Mouse (Mus musculus): ENCODE measurements around the gene Spata13. TPM values are rescaled to one million over a fixed set of nuclear protein-coding genes. Genes with fewer than 3 reads are reported as not detected.

Spata13 gene
- polyA plus RNA-seq, 1 experiment from 2014 or later = 66.0 TPM

- Histone ChIP-seq H3K27ac (ENCODE audit: low read depth, low read length) (no peak overlapping the region), H3K9ac (ENCODE audit: low read length) (no peak overlapping the region), H3K4me2 (peak overlapping the region; percentile 9; the same call in 1 of the 2 replicates), H3K9me3 (ENCODE audit: control insufficient read depth, low read length) (no peaks in the 10 kb centered on the region), H3K4me1 (ENCODE audit: control insufficient read depth, insufficient read depth, low read length) (peaks cover 41% of the 10 kb centered on the region), H3K27me3 (ENCODE audit: control insufficient read depth, insufficient read depth, low read length) (no peaks in the 10 kb centered on the region), H3K36me3 (ENCODE audit: control insufficient read depth, insufficient read depth, low read length) (peaks cover 6% of the 10 kb centered on the region; the same call in 1 of the 2 replicates), H3K4me3 (ENCODE audit: low read depth, low read length) (no peak overlapping the region)
- peak; percentile 87 for DNase-seq (ENCODE audit: low spot score, missing footprints)
- 9% methylated on average over 16 of the region's 16 CpGs for WGBS
- no peak for ATAC-seq (ENCODE audit: low FRiP score)
These were observed 99.0 kb downstream of the Spata13 start for GRCm38 (mm10) chr14:60732787-60733186.

GRCm38 (mm10) chr14:60733706-60734105 is 99.9 kb downstream of the Spata13 start:
- Histone ChIP-seq H3K4me3 (ENCODE audit: low read depth, low read length) (no peak overlapping the region), H3K36me3 (ENCODE audit: control insufficient read depth, insufficient read depth, low read length) (peaks cover 6% of the 10 kb centered on the region; the same call in 1 of the 2 replicates), H3K27ac (ENCODE audit: low read depth, low read length) (no peak overlapping the region), H3K4me1 (ENCODE audit: control insufficient read depth, insufficient read depth, low read length) (peaks cover 43% of the 10 kb centered on the region), H3K4me2 (no peak overlapping the region), H3K9me3 (ENCODE audit: control insufficient read depth, low read length) (no peaks in the 10 kb centered on the region), H3K27me3 (ENCODE audit: control insufficient read depth, insufficient read depth, low read length) (no peaks in the 10 kb centered on the region), H3K9ac (ENCODE audit: low read length) (no peak overlapping the region)
- WGBS = 56% methylated on average over 4 of the region's 4 CpGs
- ATAC-seq (ENCODE audit: low FRiP score) = no peak
- no peak for DNase-seq (ENCODE audit: low spot score, missing footprints)

- 64% methylated on average over 5 of the region's 5 CpGs for WGBS
- DNase-seq (ENCODE audit: low spot score, missing footprints) = no peak
- H3K9ac ChIP-seq (ENCODE audit: low read length) = no peak overlapping the region
- no peak overlapping the region for H3K4me2 ChIP-seq
- no peak overlapping the region for H3K27ac ChIP-seq (ENCODE audit: low read depth, low read length)
- no peaks in the 10 kb centered on the region for H3K9me3 ChIP-seq (ENCODE audit: control insufficient read depth, low read length)
- H3K4me1 ChIP-seq (ENCODE audit: control insufficient read depth, insufficient read depth, low read length) = peaks cover 43% of the 10 kb centered on the region
- H3K36me3 ChIP-seq (ENCODE audit: control insufficient read depth, insufficient read depth, low read length) = no peaks in the 10 kb centered on the region
- H3K27me3 ChIP-seq (ENCODE audit: control insufficient read depth, insufficient read depth, low read length) = no peaks in the 10 kb centered on the region
- no peak for ATAC-seq (ENCODE audit: low FRiP score)
- H3K4me3 ChIP-seq (ENCODE audit: low read depth, low read length) = no peak overlapping the region
These were observed 101.4 kb downstream of the Spata13 start for GRCm38 (mm10) chr14:60735206-60735605.

DNA sequence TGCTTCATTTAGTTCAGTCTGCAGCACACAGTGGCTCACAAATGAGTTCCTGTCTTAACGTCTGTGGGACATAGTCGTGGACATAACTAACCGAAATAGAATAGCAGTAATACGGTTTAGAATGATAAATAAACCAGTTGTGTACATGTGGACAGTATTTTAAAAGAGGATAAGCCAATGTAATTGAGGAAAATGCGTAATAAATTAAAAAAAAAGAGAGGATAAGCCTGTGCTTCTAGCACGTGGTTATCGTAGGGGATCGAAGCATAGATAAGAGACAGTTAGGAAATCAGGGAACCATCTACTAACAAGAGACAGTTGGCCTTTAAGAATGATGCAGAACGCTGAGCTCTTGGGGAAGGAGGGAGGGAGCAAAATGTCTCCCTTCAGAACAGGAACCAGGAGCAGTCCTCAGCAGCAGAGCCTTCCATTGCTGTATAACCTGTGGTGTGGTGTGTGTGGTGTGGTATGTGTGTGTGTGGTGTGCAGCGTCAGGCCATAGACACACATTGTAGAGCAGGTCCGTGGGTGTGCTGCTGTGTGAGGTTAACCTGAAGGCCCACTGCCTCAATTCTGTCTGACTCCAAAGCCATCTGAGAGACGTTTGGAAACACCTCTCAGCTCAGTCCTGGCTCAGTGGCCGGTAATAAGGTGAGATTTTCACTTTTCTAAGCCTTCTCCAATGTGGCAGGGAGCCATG is 102.2 kb downstream of the Spata13 start:
- Histone ChIP-seq H3K27ac (ENCODE audit: low read depth, low read length) (peak overlapping the region; percentile 73), H3K4me1 (ENCODE audit: control insufficient read depth, insufficient read depth, low read length) (peaks cover 43% of the 10 kb centered on the region)

DNA sequence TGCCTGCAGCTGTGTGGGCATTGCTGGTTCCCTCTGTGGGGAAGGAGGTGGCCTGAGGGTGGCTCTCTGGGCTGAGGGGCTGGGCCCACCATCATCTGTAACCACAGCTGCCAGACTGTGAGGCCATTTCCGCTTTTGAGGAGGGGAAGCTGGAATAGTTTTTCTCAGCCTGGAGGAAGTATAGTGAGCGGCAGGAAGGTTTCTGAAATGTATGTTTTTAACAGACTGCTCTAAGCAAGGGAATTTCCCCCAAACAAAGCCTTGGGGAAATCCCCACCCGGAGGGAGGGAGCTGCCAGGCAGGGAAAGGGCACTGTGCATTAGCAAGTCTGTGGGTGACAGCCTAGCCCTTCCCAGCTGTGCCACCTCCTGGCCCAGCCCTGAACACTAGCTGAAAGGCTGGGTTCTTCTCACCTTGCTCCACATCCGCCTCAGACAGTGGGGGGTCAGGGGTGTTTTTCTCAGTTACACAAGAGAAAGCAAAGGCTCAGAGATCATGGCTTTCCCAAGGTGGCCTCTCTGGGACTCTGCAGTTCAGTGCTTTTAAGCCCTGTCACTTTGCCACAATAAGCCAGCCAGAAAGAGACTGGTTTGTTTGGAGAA is 102.9 kb downstream of the Spata13 start:
- Histone ChIP-seq H3K36me3 (ENCODE audit: control insufficient read depth, insufficient read depth, low read length) (no peaks in the 10 kb centered on the region), H3K4me1 (ENCODE audit: control insufficient read depth, insufficient read depth, low read length) (peaks cover 43% of the 10 kb centered on the region), H3K4me2 (peak overlapping the region; percentile 27; the same call in 1 of the 2 replicates), H3K4me3 (ENCODE audit: low read depth, low read length) (no peak overlapping the region), H3K9me3 (ENCODE audit: control insufficient read depth, low read length) (no peaks in the 10 kb centered on the region), H3K27me3 (ENCODE audit: control insufficient read depth, insufficient read depth, low read length) (no peaks in the 10 kb centered on the region), H3K9ac (ENCODE audit: low read length) (peak overlapping the region; percentile 11; the same call in 1 of the 2 replicates), H3K27ac (ENCODE audit: low read depth, low read length) (peak overlapping the region; percentile 73)
- WGBS = 9% methylated on average over 4 of the region's 4 CpGs
- peak; percentile 63 for ATAC-seq (ENCODE audit: low FRiP score)
- DNase-seq (ENCODE audit: low spot score, missing footprints) = peak; percentile 93

More for the DNA sequence above, 102.2 kb downstream of the Spata13 start:
- WGBS = 61% methylated on average over 13 of the region's 13 CpGs
- H3K9ac ChIP-seq (ENCODE audit: low read length) = peak overlapping the region; percentile 11; the same call in 1 of the 2 replicates
- H3K4me2 ChIP-seq = no peak overlapping the region
- ATAC-seq (ENCODE audit: low FRiP score) (no peak), DNase-seq (ENCODE audit: low spot score, missing footprints) (no peak)
- no peaks in the 10 kb centered on the region for H3K27me3 ChIP-seq (ENCODE audit: control insufficient read depth, insufficient read depth, low read length)
- no peaks in the 10 kb centered on the region for H3K9me3 ChIP-seq (ENCODE audit: control insufficient read depth, low read length)
- H3K36me3 ChIP-seq (ENCODE audit: control insufficient read depth, insufficient read depth, low read length) = no peaks in the 10 kb centered on the region
- no peak overlapping the region for H3K4me3 ChIP-seq (ENCODE audit: low read depth, low read length)

- WGBS = 13% methylated on average over 7 of the region's 7 CpGs
- Histone ChIP-seq H3K27me3 (ENCODE audit: control insufficient read depth, insufficient read depth, low read length) (no peaks in the 10 kb centered on the region), H3K4me2 (peak overlapping the region; percentile 27; the same call in 1 of the 2 replicates), H3K4me3 (ENCODE audit: low read depth, low read length) (no peak overlapping the region), H3K9me3 (ENCODE audit: control insufficient read depth, low read length) (no peaks in the 10 kb centered on the region), H3K36me3 (ENCODE audit: control insufficient read depth, insufficient read depth, low read length) (no peaks in the 10 kb centered on the region; the same call in 1 of the 2 replicates), H3K27ac (ENCODE audit: low read depth, low read length) (peak overlapping the region; percentile 73; the same call in 1 of the 2 replicates), H3K4me1 (ENCODE audit: control insufficient read depth, insufficient read depth, low read length) (peaks cover 43% of the 10 kb centered on the region), H3K9ac (ENCODE audit: low read length) (no peak overlapping the region)
- DNase-seq (ENCODE audit: low spot score, missing footprints) = peak; percentile 88
- ATAC-seq (ENCODE audit: low FRiP score) = peak; percentile 41
These were observed 103.4 kb downstream of the Spata13 start for GRCm38 (mm10) chr14:60737202-60737611.

DNA sequence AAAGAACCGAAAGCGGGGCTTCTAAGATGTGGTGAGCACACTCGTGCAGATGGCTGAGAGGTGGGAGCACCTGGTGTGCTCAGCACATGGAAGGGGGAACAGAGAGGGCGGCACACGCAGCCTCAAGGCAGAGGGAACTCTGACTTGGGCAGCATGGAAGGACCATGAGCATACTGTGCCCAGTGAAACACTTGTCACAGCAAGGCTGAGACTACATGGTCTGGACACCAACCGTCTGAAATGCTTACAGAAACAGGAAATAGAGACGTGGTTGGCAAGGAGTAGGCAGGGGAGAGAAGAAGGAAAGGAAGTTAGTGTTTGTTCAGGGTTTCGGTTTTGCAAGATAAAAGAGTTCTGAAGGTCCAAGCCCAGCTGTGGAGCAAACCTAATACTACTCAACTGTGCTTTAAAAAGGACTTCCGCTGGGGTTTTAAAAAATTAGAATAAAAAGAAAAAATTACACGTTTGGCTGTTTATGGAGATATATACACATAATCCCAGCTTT is 104.7 kb downstream of the Spata13 start:
- Histone ChIP-seq H3K4me3 (ENCODE audit: low read depth, low read length) (no peak overlapping the region), H3K4me1 (ENCODE audit: control insufficient read depth, insufficient read depth, low read length) (peaks cover 33% of the 10 kb centered on the region), H3K9me3 (ENCODE audit: control insufficient read depth, low read length) (no peaks in the 10 kb centered on the region), H3K9ac (ENCODE audit: low read length) (no peak overlapping the region), H3K27me3 (ENCODE audit: control insufficient read depth, insufficient read depth, low read length) (no peaks in the 10 kb centered on the region), H3K36me3 (ENCODE audit: control insufficient read depth, insufficient read depth, low read length) (no peaks in the 10 kb centered on the region; the same call in 1 of the 2 replicates), H3K27ac (ENCODE audit: low read depth, low read length) (no peak overlapping the region), H3K4me2 (no peak overlapping the region)
- 66% methylated on average over 10 of the region's 10 CpGs for WGBS
- ATAC-seq (ENCODE audit: low FRiP score) (no peak), DNase-seq (ENCODE audit: low spot score, missing footprints) (peak; percentile 85)

- Histone ChIP-seq H3K36me3 (ENCODE audit: control insufficient read depth, insufficient read depth, low read length) (no peaks in the 10 kb centered on the region; the same call in 1 of the 2 replicates), H3K9ac (ENCODE audit: low read length) (no peak overlapping the region), H3K27ac (ENCODE audit: low read depth, low read length) (no peak overlapping the region), H3K27me3 (ENCODE audit: control insufficient read depth, insufficient read depth, low read length) (no peaks in the 10 kb centered on the region), H3K4me2 (no peak overlapping the region), H3K9me3 (ENCODE audit: control insufficient read depth, low read length) (no peaks in the 10 kb centered on the region), H3K4me1 (ENCODE audit: control insufficient read depth, insufficient read depth, low read length) (peaks cover 30% of the 10 kb centered on the region), H3K4me3 (ENCODE audit: low read depth, low read length) (no peak overlapping the region)
- WGBS = 15% methylated on average over 7 of the region's 9 CpGs
- no peak for DNase-seq (ENCODE audit: low spot score, missing footprints)
- no peak for ATAC-seq (ENCODE audit: low FRiP score)
These were observed 105.4 kb downstream of the Spata13 start for GRCm38 (mm10) chr14:60739155-60739554.

DNA sequence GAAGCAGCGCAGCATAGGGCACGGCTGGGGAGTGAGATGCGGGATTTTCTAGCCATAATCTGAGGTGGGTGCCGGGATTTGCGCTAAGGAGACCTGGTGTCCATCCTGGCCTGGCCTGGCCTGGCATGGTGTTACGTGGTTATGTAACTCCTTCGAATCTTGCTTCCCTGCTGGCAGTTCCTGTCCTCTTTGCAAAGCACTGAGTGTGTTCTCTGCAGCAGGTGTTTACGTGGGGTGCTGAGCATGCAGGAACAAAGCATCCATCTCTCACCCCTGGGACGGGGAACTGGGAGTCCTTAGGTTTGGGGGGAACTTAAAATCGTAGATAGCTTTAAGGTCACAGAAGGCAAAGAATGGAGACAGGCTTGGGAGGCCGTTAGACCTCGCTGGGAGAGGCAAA is 105.8 kb downstream of the Spata13 start:
- no peak overlapping the region for H3K4me2 ChIP-seq
- DNase-seq (ENCODE audit: low spot score, missing footprints) (no peak), ATAC-seq (ENCODE audit: low FRiP score) (no peak)
- H3K27me3 ChIP-seq (ENCODE audit: control insufficient read depth, insufficient read depth, low read length) = no peaks in the 10 kb centered on the region
- H3K4me3 ChIP-seq (ENCODE audit: low read depth, low read length) = no peak overlapping the region
- H3K4me1 ChIP-seq (ENCODE audit: control insufficient read depth, insufficient read depth, low read length) = peaks cover 30% of the 10 kb centered on the region
- H3K36me3 ChIP-seq (ENCODE audit: control insufficient read depth, insufficient read depth, low read length) = no peaks in the 10 kb centered on the region; the same call in 1 of the 2 replicates
- H3K9me3 ChIP-seq (ENCODE audit: control insufficient read depth, low read length) = no peaks in the 10 kb centered on the region
- H3K9ac ChIP-seq (ENCODE audit: low read length) = no peak overlapping the region
- 77% methylated on average over 12 of the region's 12 CpGs for WGBS
- no peak overlapping the region for H3K27ac ChIP-seq (ENCODE audit: low read depth, low read length)
